Mouse (Mus musculus): ENCODE data around the gene Hbb-bh1. TPM values are rescaled to one million over a fixed set of nuclear protein-coding genes. Genes with fewer than 3 reads are reported as not detected.

Gene Hbb-bh1
- polyA plus RNA-seq (2016; fragmentation: Nextera tagmentation; extraction: Ambion mirVana) = 3,029 and 4,275 TPM in 2 replicates

GRCm38 (mm10) chr7:103843034-103843433, at the start of gene Hbb-bh1:
Gene Hbb-bh1 (minus strand): TSS chr7:103843164.
- H3K4me1 ChIP-seq = no peaks in the 10 kb centered on the region
- H3K36me3 ChIP-seq = no peaks in the 10 kb centered on the region
- H3K9me3 ChIP-seq (replicated peaks) = no peaks in the 10 kb centered on the region
- H3K4me3 ChIP-seq = no peak within 1 kb of the TSS
- no peaks in the 10 kb centered on the region for H3K27me3 ChIP-seq (ENCODE audit: low read depth, poor library complexity, severe bottlenecking)
- WGBS = 81% methylated on average over 2 of the region's 2 CpGs
- H3K27ac ChIP-seq (replicated peaks) = no peak within 1 kb of the TSS
- DNase-seq (ENCODE audit: low spot score) = no peak

DNA sequence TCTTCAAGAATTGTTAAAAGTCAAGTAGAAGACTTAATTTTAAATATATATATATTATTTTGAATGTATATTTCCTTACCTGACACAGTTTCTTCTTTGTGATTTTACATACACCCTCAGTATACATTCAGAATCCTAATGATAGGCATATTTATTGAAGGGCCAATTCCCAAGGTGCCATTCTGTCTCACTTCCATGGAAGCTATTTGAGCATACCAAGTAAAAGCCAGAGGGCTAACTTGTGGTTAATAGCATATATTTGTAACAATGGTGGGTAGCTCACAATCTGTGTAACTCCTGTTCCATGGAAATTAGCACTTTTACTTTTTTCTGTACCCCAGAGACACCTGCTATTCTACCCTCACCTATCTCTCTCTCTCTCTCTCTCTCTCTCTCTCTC, 43.2 kb upstream of the Hbb-bh1 start, which contains the start of gene Olfr66:
Gene Olfr66, minus strand, starts transcription at position 101 of the 400 bp plus-strand sequence.
- H3K27me3 ChIP-seq (ENCODE audit: low read depth, poor library complexity, severe bottlenecking) = no peaks in the 10 kb centered on the region
- no peak for DNase-seq (ENCODE audit: low spot score)
- H3K9me3 ChIP-seq (replicated peaks) = no peaks in the 10 kb centered on the region

DNA sequence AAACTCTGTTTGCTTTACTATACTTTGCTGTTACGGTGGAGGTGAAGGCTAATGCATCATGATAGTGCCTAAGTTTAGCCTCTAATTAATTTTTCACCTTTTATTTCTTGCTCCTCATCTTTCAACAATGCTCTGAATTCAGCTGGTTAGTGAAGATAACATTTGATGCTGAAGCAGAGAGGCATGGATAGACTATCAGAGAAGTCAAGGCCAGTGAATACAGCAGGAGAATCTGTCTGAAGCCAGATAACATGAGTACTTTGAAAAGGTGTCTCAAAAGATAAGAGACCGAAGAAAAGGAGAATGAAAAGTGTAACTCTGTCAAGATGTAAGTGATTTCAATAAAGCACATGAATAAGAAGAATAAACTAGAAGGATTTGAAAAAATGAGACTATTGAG, 34.1 kb upstream of the Hbb-bh1 start:
- Histone ChIP-seq H3K4me3 (no peak overlapping the region), H3K9me3 (replicated peaks) (no peaks in the 10 kb centered on the region), H3K27me3 (ENCODE audit: low read depth, poor library complexity, severe bottlenecking) (no peaks in the 10 kb centered on the region), H3K4me1 (no peaks in the 10 kb centered on the region), H3K36me3 (no peaks in the 10 kb centered on the region), H3K27ac (replicated peaks) (no peak overlapping the region)
- WGBS = 88% methylated on average over 2 of the region's 2 CpGs
- no peak for DNase-seq (ENCODE audit: low spot score)

More for the DNA sequence above, 43.2 kb upstream of the Hbb-bh1 start, which contains the start of gene Olfr66:
- Histone ChIP-seq H3K4me3 (no peak within 1 kb of the TSS), H3K36me3 (no peaks in the 10 kb centered on the region), H3K27ac (replicated peaks) (no peak within 1 kb of the TSS), H3K4me1 (no peaks in the 10 kb centered on the region)

- H3K27me3 ChIP-seq (ENCODE audit: low read depth, poor library complexity, severe bottlenecking) = no peaks in the 10 kb centered on the region
- H3K9me3 ChIP-seq (replicated peaks) = no peaks in the 10 kb centered on the region
- no peaks in the 10 kb centered on the region for H3K4me1 ChIP-seq
- no peaks in the 10 kb centered on the region for H3K36me3 ChIP-seq
- no peak overlapping the region for H3K4me3 ChIP-seq
- WGBS = 60% methylated on average over 5 of the region's 5 CpGs
- no peak for DNase-seq (ENCODE audit: low spot score)
- H3K27ac ChIP-seq (replicated peaks) = no peak overlapping the region
These were observed 31.5 kb upstream of the Hbb-bh1 start for GRCm38 (mm10) chr7:103874451-103874850.

GRCm38 (mm10) chr7:103873064-103873463, 30.1 kb upstream of the Hbb-bh1 start:
- Histone ChIP-seq H3K4me3 (no peak overlapping the region), H3K9me3 (replicated peaks) (no peaks in the 10 kb centered on the region), H3K4me1 (no peaks in the 10 kb centered on the region), H3K27me3 (ENCODE audit: low read depth, poor library complexity, severe bottlenecking) (no peaks in the 10 kb centered on the region), H3K36me3 (no peaks in the 10 kb centered on the region), H3K27ac (replicated peaks) (no peak overlapping the region)
- DNase-seq (ENCODE audit: low spot score) = no peak
- 13% methylated on average over 1 of the region's 1 CpGs for WGBS

DNA sequence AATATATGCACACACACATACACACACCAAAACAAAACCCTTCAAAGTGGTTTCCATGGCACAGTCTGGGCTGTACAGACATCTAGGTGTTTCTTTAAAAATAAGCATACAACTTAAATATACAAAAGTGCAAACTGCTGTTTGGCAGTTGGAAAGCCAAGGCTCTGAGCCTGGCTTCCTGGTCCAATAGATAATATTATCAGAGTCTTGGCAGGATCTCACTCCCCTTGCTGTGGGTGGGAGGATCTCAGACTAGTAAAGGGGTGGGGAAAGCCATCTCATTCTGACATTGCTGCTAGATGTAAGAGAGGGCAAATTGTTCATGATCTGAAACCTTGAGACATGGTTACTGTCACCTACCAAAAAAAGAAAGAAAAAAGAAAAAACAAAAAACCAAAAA, 27.7 kb upstream of the Hbb-bh1 start:
- no peak for DNase-seq (ENCODE audit: low spot score)
- Histone ChIP-seq H3K4me3 (no peak overlapping the region), H3K4me1 (no peaks in the 10 kb centered on the region), H3K9me3 (replicated peaks) (no peaks in the 10 kb centered on the region), H3K27me3 (ENCODE audit: low read depth, poor library complexity, severe bottlenecking) (no peaks in the 10 kb centered on the region), H3K36me3 (no peaks in the 10 kb centered on the region), H3K27ac (replicated peaks) (no peak overlapping the region)

- DNase-seq (ENCODE audit: low spot score) = no peak
- Histone ChIP-seq H3K4me1 (no peaks in the 10 kb centered on the region), H3K36me3 (no peaks in the 10 kb centered on the region), H3K9me3 (replicated peaks) (no peaks in the 10 kb centered on the region), H3K4me3 (no peak overlapping the region), H3K27me3 (ENCODE audit: low read depth, poor library complexity, severe bottlenecking) (no peaks in the 10 kb centered on the region), H3K27ac (replicated peaks) (no peak overlapping the region)
These were observed 22.8 kb upstream of the Hbb-bh1 start for GRCm38 (mm10) chr7:103865716-103866115.

DNA sequence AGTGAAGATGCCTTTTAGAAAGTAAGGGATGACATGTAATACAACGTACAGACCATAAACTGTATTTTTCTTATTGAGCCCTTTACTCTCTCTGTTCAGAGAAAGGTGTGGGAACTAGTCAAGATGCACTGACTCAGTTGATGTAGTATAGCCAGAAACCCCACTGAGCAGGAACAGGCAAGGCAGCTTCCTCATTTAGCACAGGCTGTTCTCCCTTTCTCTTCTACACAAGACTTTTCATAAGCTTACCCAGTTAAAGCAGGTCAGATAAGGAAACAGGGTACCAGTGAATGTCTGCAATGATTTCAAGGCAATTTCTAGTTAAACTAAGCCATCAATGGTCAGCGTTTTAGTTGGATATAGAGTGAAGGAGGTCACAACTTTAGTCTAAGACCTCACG, 18.6 kb upstream of the Hbb-bh1 start:
- 86% methylated on average over 3 of the region's 3 CpGs for WGBS
- H3K36me3 ChIP-seq = no peaks in the 10 kb centered on the region
- no peak for DNase-seq (ENCODE audit: low spot score)
- no peak overlapping the region for H3K27ac ChIP-seq (replicated peaks)
- no peaks in the 10 kb centered on the region for H3K4me1 ChIP-seq
- no peaks in the 10 kb centered on the region for H3K27me3 ChIP-seq (ENCODE audit: low read depth, poor library complexity, severe bottlenecking)
- H3K9me3 ChIP-seq (replicated peaks) = no peaks in the 10 kb centered on the region
- H3K4me3 ChIP-seq = no peak overlapping the region

- DNase-seq (ENCODE audit: low spot score) = peak; percentile 19
- WGBS = 68% methylated on average over 1 of the region's 1 CpGs
- Histone ChIP-seq H3K36me3 (no peaks in the 10 kb centered on the region), H3K27me3 (ENCODE audit: low read depth, poor library complexity, severe bottlenecking) (no peaks in the 10 kb centered on the region), H3K4me3 (no peak overlapping the region), H3K9me3 (replicated peaks) (no peaks in the 10 kb centered on the region), H3K4me1 (no peaks in the 10 kb centered on the region), H3K27ac (replicated peaks) (no peak overlapping the region)
These were observed 17.9 kb upstream of the Hbb-bh1 start for GRCm38 (mm10) chr7:103860855-103861254.

- no peaks in the 10 kb centered on the region for H3K36me3 ChIP-seq
- H3K9me3 ChIP-seq (replicated peaks) = no peaks in the 10 kb centered on the region
- no peak for DNase-seq (ENCODE audit: low spot score)
- H3K4me3 ChIP-seq = no peak overlapping the region
- no peaks in the 10 kb centered on the region for H3K27me3 ChIP-seq (ENCODE audit: low read depth, poor library complexity, severe bottlenecking)
- WGBS = 76% methylated on average over 2 of the region's 2 CpGs
- no peaks in the 10 kb centered on the region for H3K4me1 ChIP-seq
- H3K27ac ChIP-seq (replicated peaks) = no peak overlapping the region
These were observed 16.1 kb upstream of the Hbb-bh1 start for GRCm38 (mm10) chr7:103859076-103859475.

- no peaks in the 10 kb centered on the region for H3K36me3 ChIP-seq
- no peaks in the 10 kb centered on the region for H3K4me1 ChIP-seq
- DNase-seq (ENCODE audit: low spot score) = no peak
- WGBS = 74% methylated on average over 1 of the region's 1 CpGs
- H3K4me3 ChIP-seq = no peak overlapping the region
- H3K9me3 ChIP-seq (replicated peaks) = no peaks in the 10 kb centered on the region
- no peaks in the 10 kb centered on the region for H3K27me3 ChIP-seq (ENCODE audit: low read depth, poor library complexity, severe bottlenecking)
- H3K27ac ChIP-seq (replicated peaks) = no peak overlapping the region
These were observed 11.7 kb upstream of the Hbb-bh1 start for GRCm38 (mm10) chr7:103854669-103855068.

DNA sequence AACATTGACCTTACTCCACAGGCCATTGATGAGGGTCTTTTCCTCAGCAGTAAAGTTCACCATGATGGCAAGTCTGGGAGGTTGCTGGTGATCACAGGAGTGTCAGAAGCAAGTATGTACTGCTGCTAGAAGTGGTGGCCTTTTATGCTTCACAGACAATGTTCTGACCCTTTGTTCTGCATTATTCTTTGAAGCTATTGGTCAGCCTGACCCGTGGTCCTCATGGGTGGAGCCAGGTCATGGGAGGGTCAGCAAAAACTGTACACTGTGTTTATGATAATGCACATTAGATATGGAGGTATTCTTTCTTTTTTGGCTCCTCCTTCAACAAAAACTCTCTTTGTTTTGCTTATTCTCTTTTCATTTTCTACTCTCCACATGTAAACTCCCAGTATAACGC, 10.1 kb upstream of the Hbb-bh1 start, which contains the start of gene Hbb-y:
Gene Hbb-y, minus strand, starts transcription at position 127 of the 400 bp plus-strand sequence.
- no peak for DNase-seq (ENCODE audit: low spot score)
- Histone ChIP-seq H3K27me3 (ENCODE audit: low read depth, poor library complexity, severe bottlenecking) (no peaks in the 10 kb centered on the region), H3K36me3 (no peaks in the 10 kb centered on the region), H3K9me3 (replicated peaks) (no peaks in the 10 kb centered on the region), H3K4me1 (no peaks in the 10 kb centered on the region), H3K4me3 (no peak within 1 kb of the TSS), H3K27ac (replicated peaks) (no peak within 1 kb of the TSS)
- 82% methylated on average over 2 of the region's 2 CpGs for WGBS

DNA sequence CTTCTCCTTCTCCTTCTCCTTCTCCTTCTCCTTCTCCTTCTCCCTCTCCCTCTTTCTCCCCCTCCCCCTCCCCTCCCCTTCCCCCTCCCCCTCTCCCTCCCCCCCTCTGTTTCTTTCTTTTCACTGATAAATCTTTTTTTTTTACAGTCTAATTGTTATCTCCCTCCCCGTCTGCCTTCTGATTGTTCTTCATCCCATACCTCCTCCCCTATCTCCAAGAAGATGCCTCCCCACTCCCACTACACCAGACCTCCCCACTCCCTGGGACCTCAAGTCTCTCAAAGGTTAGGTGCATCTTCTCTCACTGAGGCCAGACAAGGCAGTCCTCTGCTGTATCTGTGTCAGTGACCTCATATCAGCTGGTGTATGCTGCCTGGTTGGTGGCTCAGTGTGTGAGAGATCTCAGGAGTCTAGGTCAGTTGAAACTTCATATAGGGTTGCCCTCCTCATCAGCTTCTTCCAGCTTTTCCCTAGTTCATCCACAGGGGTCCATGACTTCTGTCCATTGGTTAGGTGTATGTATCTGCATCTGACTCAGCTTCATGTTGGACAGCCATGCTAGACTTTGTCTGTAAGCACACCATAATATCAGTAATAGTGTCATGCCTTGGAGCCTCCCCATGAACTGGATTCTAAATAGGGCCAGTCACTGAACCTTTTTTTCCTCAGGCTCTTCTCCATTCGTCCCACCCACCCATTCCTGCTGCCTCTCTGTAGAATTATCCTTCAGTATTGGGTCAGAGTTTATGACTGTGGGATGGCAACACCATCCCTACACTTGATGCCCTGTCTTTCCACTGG, 1.8 kb upstream of the Hbb-bh1 start:
- Histone ChIP-seq H3K27me3 (ENCODE audit: low read depth, poor library complexity, severe bottlenecking) (no peaks in the 10 kb centered on the region), H3K4me1 (no peaks in the 10 kb centered on the region), H3K27ac (replicated peaks) (no peak overlapping the region), H3K36me3 (no peaks in the 10 kb centered on the region), H3K4me3 (no peak overlapping the region), H3K9me3 (replicated peaks) (no peaks in the 10 kb centered on the region)
- no peak for DNase-seq (ENCODE audit: low spot score)
- 55% methylated on average over 1 of the region's 2 CpGs for WGBS
